Mouse (Mus musculus) kidney, adult 2 months (tissue): ENCODE data around the gene Ppm1l.

Source experiments
- CTCF ChIP-seq: fragments of 200-500 bp; conservative IDR thresholded peaks from 2 replicates; pipeline ENCODE4 v1.5.1; 2011; ENCODE audit warnings: low read depth, mild to moderate bottlenecking, control low read depth, low read length, moderate library complexity, mixed read lengths; ENCODE audit not compliant: insufficient read depth, insufficient read length
- POLR2A ChIP-seq: fragments of 200-500 bp; IDR thresholded peaks from one replicate; pipeline ENCODE4 v1.6.1; 2011; ENCODE audit warnings: low read depth, low read length, control low read depth

DNA sequence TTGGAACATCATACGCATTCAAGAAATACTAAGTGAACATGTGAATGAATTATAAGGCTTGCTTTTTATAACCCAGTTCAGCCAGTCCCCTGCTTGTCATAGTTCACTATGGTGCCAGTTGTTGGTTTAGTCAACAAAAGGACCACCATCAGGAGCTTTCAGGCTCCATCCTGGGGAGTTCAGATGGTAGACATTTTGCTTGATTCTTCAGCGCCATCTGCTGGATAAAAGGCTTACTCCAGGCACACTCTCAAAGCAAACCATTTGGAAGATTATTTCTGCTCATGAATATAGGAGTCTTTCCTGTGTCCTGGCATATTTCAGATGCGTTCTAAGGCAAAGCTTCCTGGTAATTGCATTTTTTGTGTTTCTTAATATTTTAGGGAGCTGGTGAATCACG lies 165.2 kb downstream of the Ppm1l start:
- TF ChIP-seq CTCF (peak; percentile 61), POLR2A (no peak)
